Comparison of ENCODE assay signal across 7 mouse cellular contexts in genomic region chr14:58076030-58076521, GRCm38 (mm10). TPM values are rescaled to one million over a fixed set of nuclear protein-coding genes. Genes with fewer than 3 reads are reported as not detected.
DNase-seq lines count a peak whose midpoint lies in the region; ATAC-seq and TF ChIP-seq lines count a peak whose summit lies in the region.

No protein-coding gene starts in this region.

- no peaks in the 10 kb centered on the region for H3K4me1 ChIP-seq in ES-E14 (ENCODE audit: control insufficient read depth in 2 of 2, insufficient read depth in 2 of 2, low read length in 2 of 2, poor library complexity in 1 of 2)
- H3K4me1 ChIP-seq in forebrain, embryonic 11.5 days (replicated peaks; ENCODE audit: control insufficient read depth, insufficient read depth, low read length) = peaks cover 11% of the 10 kb centered on the region
- H3K4me1 ChIP-seq in hindbrain, embryonic 12.5 days = peaks cover 31% of the 10 kb centered on the region
- peaks cover 38% of the 10 kb centered on the region for H3K4me1 ChIP-seq in stomach, embryonic 15.5 days

- in situ Hi-C loops in ES-E14 (cut with MboI; ENCODE audit: low sequenced_read_pairs in 2 of 2, unreplicated experiment in 2 of 2) = loop anchor here in 1 of 2 experiments (10.0 kb wide), 1 partner anchor 331 kb away; the partner anchor contains the start of gene Gm49361

- DNase-seq in ES-E14 (ENCODE audit: low read depth, low spot score) = no peak
- peak; percentile 95 for DNase-seq in brain, adult 2 months (ENCODE audit: low read depth, low spot score)
- DNase-seq in forebrain, embryonic 11.5 days (ENCODE audit: low spot score) = peak; percentile 79
- DNase-seq in left cerebral cortex, adult 11 months (ENCODE audit: low spot score) = peak; percentile 64
- peak; percentile 61 for DNase-seq in mesoderm, embryonic 11.5 days (ENCODE audit: low read depth, low spot score)

- peak overlapping the region; percentile 64 to 78 for H3K4me3 ChIP-seq in ES-E14 (ENCODE audit: insufficient read depth in 1 of 2, low read depth in 1 of 2, low read length in 2 of 2, poor library complexity in 1 of 2, severe bottlenecking in 1 of 2)
- peak overlapping the region; percentile 49 for H3K4me3 ChIP-seq in forebrain, embryonic 11.5 days (ENCODE audit: low read depth, low read length)
- H3K4me3 ChIP-seq in hindbrain, embryonic 12.5 days = peak overlapping the region; percentile 57
- H3K4me3 ChIP-seq in stomach, embryonic 15.5 days (replicated peaks) = peak overlapping the region; percentile 61

- peak; percentile 75 for ATAC-seq in forebrain, embryonic 11.5 days (replicated peaks; ENCODE audit: low FRiP score)
- peak; percentile 80 for ATAC-seq in hindbrain, embryonic 12.5 days (ENCODE audit: low FRiP score)
- ATAC-seq in stomach, embryonic 15.5 days (ENCODE audit: insufficient read depth, low FRiP score, low read depth) = peak; percentile 80

- no peaks in the 10 kb centered on the region for H3K36me3 ChIP-seq in ES-E14 (ENCODE audit: control insufficient read depth, insufficient read depth, low read length, poor library complexity, severe bottlenecking)
- no peaks in the 10 kb centered on the region for H3K36me3 ChIP-seq in forebrain, embryonic 11.5 days (ENCODE audit: control insufficient read depth, insufficient read depth, low read length)
- no peaks in the 10 kb centered on the region for H3K36me3 ChIP-seq in hindbrain, embryonic 12.5 days
- H3K36me3 ChIP-seq in stomach, embryonic 15.5 days = no peaks in the 10 kb centered on the region

- no peak overlapping the region for H3K27ac ChIP-seq in ES-E14 (ENCODE audit: insufficient read depth, low read depth, low read length, poor library complexity, severe bottlenecking)
- no peak overlapping the region for H3K27ac ChIP-seq in forebrain, embryonic 11.5 days (ENCODE audit: low read depth, low read length)
- H3K27ac ChIP-seq in hindbrain, embryonic 12.5 days = peak overlapping the region; percentile 88
- H3K27ac ChIP-seq in stomach, embryonic 15.5 days = peak overlapping the region; percentile 61

- no peak overlapping the region for H3K9ac ChIP-seq in ES-E14 (ENCODE audit: insufficient read depth, low read depth, low read length, poor library complexity, severe bottlenecking)
- H3K9ac ChIP-seq in forebrain, embryonic 11.5 days (ENCODE audit: low read length) = peak overlapping the region; percentile 53
- H3K9ac ChIP-seq in hindbrain, embryonic 12.5 days = peak overlapping the region; percentile 73
- H3K9ac ChIP-seq in stomach, embryonic 15.5 days = peak overlapping the region; percentile 42; the same call in 1 of the 2 replicates

- WGBS in forebrain, embryonic 11.5 days = under 1% methylated on average over 37 of the region's 40 CpGs
- WGBS in hindbrain, embryonic 12.5 days = under 1% methylated on average over 35 of the region's 40 CpGs
- WGBS in stomach, embryonic 15.5 days = under 1% methylated on average over 36 of the region's 40 CpGs

- H3K9me3 ChIP-seq in ES-E14 (ENCODE audit: control insufficient read depth, insufficient read depth, low read depth, low read length) = no peaks in the 10 kb centered on the region
- H3K9me3 ChIP-seq in forebrain, embryonic 11.5 days (ENCODE audit: control insufficient read depth, low read length) = no peaks in the 10 kb centered on the region
- no peaks in the 10 kb centered on the region for H3K9me3 ChIP-seq in hindbrain, embryonic 12.5 days (replicated peaks)
- no peaks in the 10 kb centered on the region for H3K9me3 ChIP-seq in stomach, embryonic 15.5 days

- H3K4me2 ChIP-seq in forebrain, embryonic 11.5 days (ENCODE audit: low read depth, low read length, severe bottlenecking) = peak overlapping the region; percentile 93
- peak overlapping the region; percentile 96 for H3K4me2 ChIP-seq in hindbrain, embryonic 12.5 days (replicated peaks)
- peak overlapping the region; percentile 93 for H3K4me2 ChIP-seq in stomach, embryonic 15.5 days

- peaks cover 64% of the 10 kb centered on the region for H3K27me3 ChIP-seq in forebrain, embryonic 11.5 days (ENCODE audit: control insufficient read depth, insufficient read depth, low read length)
- peaks cover 67% of the 10 kb centered on the region for H3K27me3 ChIP-seq in hindbrain, embryonic 12.5 days
- H3K27me3 ChIP-seq in stomach, embryonic 15.5 days (replicated peaks) = peaks cover 46% of the 10 kb centered on the region

TF ChIP-seq in ES-E14, 5 proteins besides CTCF, POLR2A, EP300 and RAD21:
- TF ChIP-seq HCFC1 (IDR thresholded peaks at IDR 0.05; ENCODE audit: borderline replicate concordance, insufficient read depth, low read length) = no peak
- TF ChIP-seq CHD2 (IDR thresholded peaks at IDR 0.05; ENCODE audit: low read depth, low read length) = no peak
- TF ChIP-seq ZNF384 (IDR thresholded peaks at IDR 0.05; ENCODE audit: low read depth, low read length) = no peak
- no peak for TF ChIP-seq MAFK (IDR thresholded peaks at IDR 0.05; ENCODE audit: insufficient read depth, low read depth, low read length)
- no peak for TF ChIP-seq ZC3H11A (IDR thresholded peaks at IDR 0.05; ENCODE audit: borderline replicate concordance, low read depth, low read length)

RNA-seq across cellular contexts. Expression of gene Fgf9, which starts 5.7 kb away (rescaled TPM):
- total RNA-seq in ES-E14 (2012; rRNA removed) = not detected in 2 replicates
- 1.4 and 2.2 TPM in 2 replicates for polyA plus RNA-seq in forebrain, embryonic 11.5 days (2014; fragmentation: Nextera tagmentation; extraction: Ambion mirVana)
- polyA plus RNA-seq in hindbrain, embryonic 12.5 days (2016; fragmentation: Nextera tagmentation; extraction: Ambion mirVana) = 10.3 and 12.6 TPM in 2 replicates
- polyA plus RNA-seq in stomach, embryonic 15.5 days (2015; fragmentation: Nextera tagmentation; extraction: Ambion mirVana) = 11.8 and 12.6 TPM in 2 replicates

Comparison
In these comparisons a context has a peak if more than half of its experiments do, and no peak if none do; other contexts are left out.
1. H3K27ac ChIP-seq: peak in hindbrain, embryonic 12.5 days (single experiment) and stomach, embryonic 15.5 days (single experiment); none in ES-E14 (single experiment) and forebrain, embryonic 11.5 days (single experiment).
2. Peak in every context shown above with its lines, with median percentiles within 50 percentile points of each other: H3K4me3 ChIP-seq, ATAC-seq and H3K4me2 ChIP-seq.